Mouse (Mus musculus) embryonic facial prominence, embryonic 12.5 days (tissue): ENCODE results near the gene Ifitm1. TPM values are rescaled to one million over a fixed set of nuclear protein-coding genes. Genes with fewer than 3 reads are reported as not detected.

Source experiments
- polyA plus RNA-seq: library from polyadenylated mRNA; unstranded; fragments of >200 nt; fragmentation: Nextera tagmentation; extraction: Ambion mirVana; gene quantifications from 2 replicates; pipeline ENCODE4 v1.2.1, GENCODE M21; 2016

Ifitm1 gene
- polyA plus RNA-seq, 1 experiment from 2014 or later = 35.5 TPM

Other genes with a start within 250 kb of the Ifitm1 start
- not detected in 2 replicates for gene Cyp2e1, start 203.5 kb upstream of the Ifitm1 start, polyA plus RNA-seq
- gene Syce1, start 179.4 kb upstream of the Ifitm1 start, polyA plus RNA-seq = 0.14 and 0.33 TPM in 2 replicates
- 3.7 and 4.2 TPM in 2 replicates for gene Zfp941, start 145.0 kb upstream of the Ifitm1 start, polyA plus RNA-seq
- gene Urah, start 132.2 kb upstream of the Ifitm1 start, polyA plus RNA-seq = 2.1 and 2.6 TPM in 2 replicates
- gene Scgb1c1, start 121.7 kb upstream of the Ifitm1 start, polyA plus RNA-seq = not detected in 2 replicates
- not detected in 2 replicates for gene Odf3, start 119.4 kb upstream of the Ifitm1 start, polyA plus RNA-seq
- not detected in 2 replicates for gene Gm45785, start 110.9 kb upstream of the Ifitm1 start, polyA plus RNA-seq
- gene Ric8a, start 110.3 kb upstream of the Ifitm1 start, polyA plus RNA-seq = 69.2 and 76.6 TPM in 2 replicates
- gene Bet1l, start 109.6 kb upstream of the Ifitm1 start, polyA plus RNA-seq = 36.0 and 44.3 TPM in 2 replicates
- 274 and 291 TPM in 2 replicates for gene Psmd13, start 85.3 kb upstream of the Ifitm1 start, polyA plus RNA-seq
- 25.3 and 26.1 TPM in 2 replicates for gene Sirt3, start 84.9 kb upstream of the Ifitm1 start, polyA plus RNA-seq
- 2.4 TPM in 2 replicates for gene Cox8b, start 66.8 kb upstream of the Ifitm1 start, polyA plus RNA-seq
- gene Nlrp6, start 46.3 kb upstream of the Ifitm1 start, polyA plus RNA-seq = 0.13 and 0.23 TPM in 2 replicates
- gene Pgghg, start 25.8 kb upstream of the Ifitm1 start, polyA plus RNA-seq = 23.0 and 24.4 TPM in 2 replicates
- 4.2 and 4.5 TPM in 2 replicates for gene Ifitm5, start 16.9 kb upstream of the Ifitm1 start, polyA plus RNA-seq
- 0.65 TPM in 1 of 2 replicates, not detected in the other for gene Gm45717, start 11.3 kb upstream of the Ifitm1 start, polyA plus RNA-seq
- gene Ifitm2, start 11.2 kb upstream of the Ifitm1 start, polyA plus RNA-seq = 864 and 899 TPM in 2 replicates
- 48.0 and 52.4 TPM in 2 replicates for gene Ifitm3, start 43.5 kb downstream of the Ifitm1 start, polyA plus RNA-seq
- gene Ifitm6, start 50.7 kb downstream of the Ifitm1 start, polyA plus RNA-seq = 0.43 TPM in 1 of 2 replicates, not detected in the other
- not detected in 2 replicates for gene Gm17387, start 61.9 kb downstream of the Ifitm1 start, polyA plus RNA-seq
- gene B4galnt4, start 93.9 kb downstream of the Ifitm1 start, polyA plus RNA-seq = 35.2 and 39.2 TPM in 2 replicates
- 13.3 and 16.2 TPM in 2 replicates for gene Pkp3, start 111.0 kb downstream of the Ifitm1 start, polyA plus RNA-seq
- gene Sigirr, start 133.4 kb downstream of the Ifitm1 start, polyA plus RNA-seq = 1.9 and 3.0 TPM in 2 replicates
- 2.2 and 2.5 TPM in 2 replicates for gene Ano9, start 150.6 kb downstream of the Ifitm1 start, polyA plus RNA-seq
- 82.2 and 84.7 TPM in 2 replicates for gene Ptdss2, start 155.2 kb downstream of the Ifitm1 start, polyA plus RNA-seq
- 87.9 and 88.1 TPM in 2 replicates for gene Rnh1, start 205.6 kb downstream of the Ifitm1 start, polyA plus RNA-seq
- 91.0 and 111 TPM in 2 replicates for gene Hras, start 226.8 kb downstream of the Ifitm1 start, polyA plus RNA-seq
- gene Lrrc56, start 226.9 kb downstream of the Ifitm1 start, polyA plus RNA-seq = 12.1 and 13.4 TPM in 2 replicates
- 3.9 TPM in 2 replicates for gene Lmntd2, start 246.9 kb downstream of the Ifitm1 start, polyA plus RNA-seq
- 38.6 and 42.3 TPM in 2 replicates for gene Rassf7, start 248.6 kb downstream of the Ifitm1 start, polyA plus RNA-seq